16 mouse cellular contexts compared by ENCODE assay signal in genomic region chr19:47790316-47791020, GRCm38 (mm10).
"Had no signal": no experiment of that assay in that cellular context is flagged by ENCODE, and none has a peak within 500 bp of the region (broad histone marks: within the 10 kb centered on the region; RNA-seq: fewer than 3 reads in every experiment).

No protein-coding gene starts in this region.

- H3K9ac ChIP-seq: liver, embryonic 15.5 days; lung, embryonic 14.5 days; midbrain, embryonic 15.5 days; neural tube, embryonic 12.5 days had no signal

- DNase-seq: kidney, adult 18-20 months; kidney, postnatal 14 days; lung, embryonic 14.5 days; lung, postnatal 14 days; retina, postnatal 1 day; right cerebral cortex, postnatal 25 days; thymus, postnatal 14 days had no signal

- H3K4me3 ChIP-seq: left cerebral cortex, adult 2 months; limb, embryonic 10.5 days; liver, embryonic 15.5 days; megakaryocyte, embryonic 14.5 days; midbrain, embryonic 15.5 days; neural tube, embryonic 12.5 days had no signal

- H3K4me2 ChIP-seq: liver, embryonic 11.5 days; liver, embryonic 15.5 days; lung, embryonic 14.5 days; midbrain, embryonic 11.5 days; midbrain, embryonic 15.5 days; neural tube, embryonic 12.5 days had no signal

- H3K9me3 ChIP-seq: limb, embryonic 10.5 days; liver, embryonic 15.5 days; megakaryocyte, embryonic 14.5 days; midbrain, embryonic 15.5 days; neural tube, embryonic 12.5 days had no signal

- ATAC-seq: midbrain, embryonic 15.5 days had no signal

- H3K27me3 ChIP-seq: liver, embryonic 15.5 days; midbrain, embryonic 15.5 days; neural tube, embryonic 12.5 days had no signal

- H3K36me3 ChIP-seq: limb, embryonic 10.5 days; liver, embryonic 15.5 days; midbrain, embryonic 15.5 days; neural tube, embryonic 12.5 days had no signal

- H3K27ac ChIP-seq: left cerebral cortex, adult 2 months; limb, embryonic 10.5 days; liver, embryonic 15.5 days; macrophage; midbrain, embryonic 15.5 days; neural tube, embryonic 12.5 days had no signal

- H3K4me1 ChIP-seq: limb, embryonic 10.5 days; liver, embryonic 15.5 days; midbrain, embryonic 15.5 days; neural tube, embryonic 12.5 days had no signal
